Mouse (Mus musculus) testis, adult 2 months (tissue): ENCODE measurements around the gene Tmem150c. TPM values are rescaled to one million over a fixed set of nuclear protein-coding genes. Genes with fewer than 3 reads are reported as not detected.

Source experiments
- H3K27ac ChIP-seq: fragments of 200-500 bp; 2 replicates; pipeline ENCODE4 v1.5.1; 2012; ENCODE audit warnings: low read depth, low read length; ENCODE audit not compliant: control insufficient read depth, insufficient read depth
- H3K27me3 ChIP-seq: fragments of 200-500 bp; 2 replicates; pipeline ENCODE4 v1.6.1; 2012; ENCODE audit warnings: mild to moderate bottlenecking, low read length, moderate library complexity; ENCODE audit not compliant: control insufficient read depth, insufficient read depth
- H3K36me3 ChIP-seq: fragments of 200-500 bp; 2 replicates; pipeline ENCODE4 v1.6.1; 2012; ENCODE audit warnings: mild to moderate bottlenecking, low read length; ENCODE audit not compliant: control insufficient read depth, insufficient read depth
- H3K4me1 ChIP-seq: fragments of 200-500 bp; 2 replicates; pipeline ENCODE4 v1.6.1; 2012; ENCODE audit warnings: low read length; ENCODE audit not compliant: control insufficient read depth, insufficient read depth
- H3K4me3 ChIP-seq: fragments of 200-500 bp; 2 replicates; pipeline ENCODE4 v1.5.1; 2012; ENCODE audit warnings: low read depth, mild to moderate bottlenecking, low read length, moderate library complexity, mixed read lengths; ENCODE audit not compliant: control insufficient read depth
- CTCF ChIP-seq: fragments of 200-500 bp; IDR thresholded peaks from 2 replicates; pipeline ENCODE4 v1.5.1; 2012; ENCODE audit warnings: low read depth, mild to moderate bottlenecking, inconsistent platforms, low read length, moderate library complexity; ENCODE audit not compliant: control insufficient read depth, insufficient read depth, insufficient replicate concordance
- POLR2A ChIP-seq: fragments of 200-500 bp; IDR thresholded peaks from 2 replicates; pipeline ENCODE4 v1.6.1; 2012; ENCODE audit warnings: low read depth, mild to moderate bottlenecking, inconsistent platforms, low read length, moderate library complexity; ENCODE audit not compliant: control insufficient read depth
- polyA plus RNA-seq: library from polyadenylated mRNA; depleted of rRNA; stranded (reverse); fragments of >200 nt; gene quantifications from 2 replicates; pipeline ENCODE4 v1.2.3, GENCODE M21; 2012

The Tmem150c gene
- polyA plus RNA-seq, 1 experiment = 4.6 TPM

DNA sequence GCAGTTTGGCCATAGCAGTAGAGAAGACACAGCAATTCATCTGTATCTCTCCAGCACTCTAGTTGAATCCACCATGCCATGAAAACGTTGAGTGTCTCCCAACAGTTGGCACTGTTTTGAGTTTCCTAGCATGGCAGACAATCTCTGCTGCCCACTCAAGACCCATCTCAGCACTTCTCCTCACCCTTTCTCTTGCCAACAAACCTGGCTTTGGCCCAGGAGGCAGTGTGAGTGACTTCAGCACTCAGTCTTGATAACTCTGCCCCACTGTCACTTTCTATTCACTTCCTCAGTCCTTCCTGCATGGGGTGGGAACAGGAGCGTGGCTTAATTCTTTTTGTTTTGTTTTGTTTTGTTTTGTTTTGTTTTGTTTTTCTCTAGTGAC is 19.2 kb upstream of the Tmem150c start:
- Histone ChIP-seq H3K36me3 (no peaks in the 10 kb centered on the region), H3K4me1 (no peaks in the 10 kb centered on the region), H3K4me3 (no peak overlapping the region), H3K27ac (no peak overlapping the region), H3K27me3 (no peaks in the 10 kb centered on the region)
- no peak for TF ChIP-seq POLR2A
- no peak for TF ChIP-seq CTCF

- H3K4me1 ChIP-seq = no peaks in the 10 kb centered on the region
- no peak overlapping the region for H3K27ac ChIP-seq
- no peak overlapping the region for H3K4me3 ChIP-seq
- TF ChIP-seq CTCF (no peak), POLR2A (no peak)
- no peaks in the 10 kb centered on the region for H3K27me3 ChIP-seq
- H3K36me3 ChIP-seq = no peaks in the 10 kb centered on the region
These were observed 18.6 kb upstream of the Tmem150c start for GRCm38 (mm10) chr5:100178122-100178780.

- H3K4me3 ChIP-seq = no peak overlapping the region
- H3K27ac ChIP-seq = no peak overlapping the region
- TF ChIP-seq CTCF (no peak), POLR2A (no peak)
- H3K36me3 ChIP-seq = no peaks in the 10 kb centered on the region
- no peaks in the 10 kb centered on the region for H3K4me1 ChIP-seq
- H3K27me3 ChIP-seq = no peaks in the 10 kb centered on the region
These were observed 17.9 kb upstream of the Tmem150c start for GRCm38 (mm10) chr5:100177547-100177946.

DNA sequence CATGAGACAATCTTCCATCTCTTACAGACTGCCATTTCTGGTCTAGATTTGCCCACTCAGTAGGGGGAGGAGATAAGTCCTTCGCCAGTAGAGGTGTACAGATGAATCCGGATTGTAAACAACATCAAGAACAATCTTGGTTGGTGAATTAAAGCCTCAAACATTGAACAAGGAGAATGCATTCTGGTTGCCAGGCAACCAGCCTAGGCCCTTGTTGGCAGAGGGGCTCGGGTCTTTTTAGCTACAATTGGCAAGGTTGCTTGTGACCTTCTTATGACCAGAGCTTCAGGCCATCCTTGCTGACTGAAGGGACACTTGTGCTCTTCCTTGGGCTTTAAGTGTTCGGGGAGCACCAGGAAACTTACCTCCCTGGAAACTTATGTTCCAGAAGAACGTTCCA is 16.5 kb upstream of the Tmem150c start:
- TF ChIP-seq CTCF = no peak
- TF ChIP-seq POLR2A = no peak
- Histone ChIP-seq H3K36me3 (no peaks in the 10 kb centered on the region), H3K4me1 (no peaks in the 10 kb centered on the region), H3K4me3 (no peak overlapping the region), H3K27me3 (no peaks in the 10 kb centered on the region), H3K27ac (no peak overlapping the region)

- no peak for TF ChIP-seq CTCF
- TF ChIP-seq POLR2A = no peak
- Histone ChIP-seq H3K4me3 (no peak overlapping the region), H3K4me1 (no peaks in the 10 kb centered on the region), H3K36me3 (no peaks in the 10 kb centered on the region), H3K27me3 (no peaks in the 10 kb centered on the region), H3K27ac (no peak overlapping the region)
These were observed 16.0 kb upstream of the Tmem150c start for GRCm38 (mm10) chr5:100175582-100175981.

- Histone ChIP-seq H3K4me1 (no peaks in the 10 kb centered on the region), H3K36me3 (no peaks in the 10 kb centered on the region), H3K27ac (no peak overlapping the region), H3K4me3 (no peak overlapping the region), H3K27me3 (no peaks in the 10 kb centered on the region)
- TF ChIP-seq CTCF (no peak), POLR2A (no peak)
These were observed 12.5 kb upstream of the Tmem150c start for GRCm38 (mm10) chr5:100172104-100172503.

GRCm38 (mm10) chr5:100166591-100167491 is 7.2 kb upstream of the Tmem150c start:
- Histone ChIP-seq H3K36me3 (no peaks in the 10 kb centered on the region), H3K27me3 (no peaks in the 10 kb centered on the region), H3K27ac (no peak overlapping the region), H3K4me3 (no peak overlapping the region), H3K4me1 (no peaks in the 10 kb centered on the region)
- no peak for TF ChIP-seq POLR2A
- peak; percentile 37; the same call in 1 of the 2 replicates for TF ChIP-seq CTCF
